Mouse (Mus musculus) forebrain, embryonic 12.5 days (tissue): Measurements from ENCODE around the gene Il4ra. TPM values are rescaled to one million over a fixed set of nuclear protein-coding genes. Genes with fewer than 3 reads are reported as not detected.

Experiments
- ATAC-seq: fragments of 200-750 bp; cut with Nextera tagmentation; 2 replicates; pipeline ENCODE4 v1.8.0; 2017; ENCODE audit warnings: moderate TSS enrichment; ENCODE audit not compliant: low FRiP score
- H3K27ac ChIP-seq: fragments of 300-500 bp; sonication (generic); 2 replicates; pipeline ENCODE4 v1.5.1; 2016; ENCODE audit warnings: mild to moderate bottlenecking
- H3K27me3 ChIP-seq: fragments of 300-500 bp; sonication (generic); 2 replicates; pipeline ENCODE4 v1.6.1; 2016; ENCODE audit warnings: mild to moderate bottlenecking
- H3K36me3 ChIP-seq: fragments of 300-500 bp; sonication (generic); replicated peaks from 2 replicates; pipeline ENCODE4 v1.6.1; 2016; ENCODE audit warnings: mild to moderate bottlenecking
- H3K4me1 ChIP-seq: fragments of 300-500 bp; sonication (generic); 2 replicates; pipeline ENCODE4 v1.6.1; 2016
- H3K4me2 ChIP-seq: fragments of 300-500 bp; sonication (generic); 2 replicates; pipeline ENCODE4 v1.6.1; 2016; ENCODE audit warnings: mild to moderate bottlenecking, moderate library complexity
- H3K4me3 ChIP-seq: fragments of 300-500 bp; sonication (generic); replicated peaks from 2 replicates; pipeline ENCODE4 v1.5.1; 2016; ENCODE audit warnings: mild to moderate bottlenecking
- H3K9ac ChIP-seq: fragments of 300-500 bp; sonication (generic); 2 replicates; pipeline ENCODE4 v1.6.1; 2016; ENCODE audit warnings: mild to moderate bottlenecking
- H3K9me3 ChIP-seq: fragments of 300-500 bp; sonication (generic); 2 replicates; pipeline ENCODE4 v1.6.1; 2016
- WGBS: fragments of 180-500 bp; shearing (Covaris S2); methylation state at CpG from one replicate; pipeline ENCODE4 v1.1.7; 2016; 5-methylcytosine and 5-hydroxymethylcytosine counted together
- polyA plus RNA-seq: library from polyadenylated mRNA; unstranded; fragments of >200 nt; fragmentation: Nextera tagmentation; extraction: Ambion mirVana; gene quantifications from 2 replicates; pipeline ENCODE4 v1.2.1, GENCODE M21; 2016

Gene Il4ra
- polyA plus RNA-seq, 1 experiment from 2014 or later: 3.5 TPM

DNA sequence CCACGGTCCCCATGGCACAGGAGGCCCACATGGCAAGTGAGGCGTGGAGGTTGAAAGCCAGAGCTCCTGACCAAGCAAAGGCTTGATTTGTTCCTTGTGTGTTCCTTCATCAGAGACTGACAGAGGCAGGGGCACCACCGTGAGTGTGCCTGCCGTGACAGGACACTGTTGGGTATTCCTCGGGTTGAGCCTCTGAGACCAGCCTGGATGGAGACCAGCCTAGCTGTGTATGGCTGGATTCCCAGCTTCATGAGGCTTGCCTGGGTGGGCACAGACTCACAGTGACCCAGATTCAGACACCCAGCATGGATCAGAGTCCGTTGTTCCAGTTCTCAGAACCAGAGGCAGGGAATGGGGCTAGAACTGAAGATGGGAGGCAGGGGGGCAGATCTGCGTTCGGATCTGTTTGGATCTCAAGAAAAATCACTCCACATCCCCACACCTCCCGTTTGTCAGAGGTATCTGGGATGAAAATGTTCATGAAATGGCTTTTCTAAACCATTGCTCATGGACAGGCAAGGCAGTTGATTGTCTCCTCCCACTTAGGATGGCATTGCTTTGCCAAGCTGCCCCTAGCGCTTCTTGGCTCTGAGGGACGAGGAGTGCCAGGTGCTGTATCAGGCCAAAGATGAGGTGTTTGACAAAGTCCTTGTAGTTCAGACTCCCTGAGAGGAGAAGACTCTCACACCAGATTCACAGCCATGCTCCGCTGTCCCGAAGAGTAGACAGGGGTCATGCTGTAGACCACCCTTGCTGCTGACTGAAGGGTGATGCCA is 1.9 kb downstream of the Il4ra start:
- WGBS: 84% methylated on average over 13 of the region's 13 CpGs
- Histone ChIP-seq H3K27ac (no peak overlapping the region), H3K9ac (no peak overlapping the region), H3K27me3 (peaks cover 47% of the 10 kb centered on the region), H3K4me1 (peaks cover 11% of the 10 kb centered on the region), H3K4me2 (no peak overlapping the region), H3K4me3 (no peak overlapping the region), H3K36me3 (no peaks in the 10 kb centered on the region), H3K9me3 (no peaks in the 10 kb centered on the region)
- ATAC-seq: no peak

- peaks cover 46% of the 10 kb centered on the region for H3K27me3 ChIP-seq
- no peak overlapping the region for H3K9ac ChIP-seq
- WGBS: 90% methylated on average over 9 of the region's 9 CpGs
- ATAC-seq: no peak
- no peaks in the 10 kb centered on the region for H3K9me3 ChIP-seq
- no peak overlapping the region for H3K4me3 ChIP-seq
- H3K27ac ChIP-seq: no peak overlapping the region
- H3K4me2 ChIP-seq: no peak overlapping the region
- no peaks in the 10 kb centered on the region for H3K36me3 ChIP-seq
- peaks cover 11% of the 10 kb centered on the region for H3K4me1 ChIP-seq
These were observed 2.7 kb downstream of the Il4ra start for GRCm38 (mm10) chr7:125554456-125555114.

- Histone ChIP-seq H3K4me2 (no peak overlapping the region), H3K4me1 (peaks cover 11% of the 10 kb centered on the region), H3K9me3 (no peaks in the 10 kb centered on the region), H3K27ac (no peak overlapping the region), H3K4me3 (no peak overlapping the region), H3K27me3 (peaks cover 38% of the 10 kb centered on the region), H3K9ac (no peak overlapping the region), H3K36me3 (no peaks in the 10 kb centered on the region)
- WGBS: 86% methylated on average over 7 of the region's 7 CpGs
- ATAC-seq: no peak
These were observed 3.5 kb downstream of the Il4ra start for GRCm38 (mm10) chr7:125555351-125555872.

DNA sequence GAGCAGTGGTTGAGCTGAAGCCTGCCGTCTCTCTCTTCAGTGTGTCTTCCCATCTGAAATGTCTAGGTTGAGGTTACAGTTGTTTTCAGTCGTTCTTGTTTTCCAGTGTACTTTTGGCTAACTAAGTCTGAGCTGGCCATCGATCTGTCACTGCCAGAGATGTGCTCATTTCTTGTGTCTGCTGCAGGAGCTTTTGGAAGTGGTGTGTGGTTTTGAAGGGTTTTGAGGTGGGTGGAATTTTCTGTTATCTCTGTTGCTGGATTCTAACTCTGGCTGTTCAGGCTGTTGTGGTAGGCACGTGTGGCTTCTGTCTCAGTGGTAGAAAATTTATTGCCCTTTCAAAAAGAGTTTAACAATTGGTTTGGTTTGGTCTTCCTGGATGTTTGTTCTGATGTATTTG is 4.2 kb downstream of the Il4ra start:
- ATAC-seq: no peak

DNA sequence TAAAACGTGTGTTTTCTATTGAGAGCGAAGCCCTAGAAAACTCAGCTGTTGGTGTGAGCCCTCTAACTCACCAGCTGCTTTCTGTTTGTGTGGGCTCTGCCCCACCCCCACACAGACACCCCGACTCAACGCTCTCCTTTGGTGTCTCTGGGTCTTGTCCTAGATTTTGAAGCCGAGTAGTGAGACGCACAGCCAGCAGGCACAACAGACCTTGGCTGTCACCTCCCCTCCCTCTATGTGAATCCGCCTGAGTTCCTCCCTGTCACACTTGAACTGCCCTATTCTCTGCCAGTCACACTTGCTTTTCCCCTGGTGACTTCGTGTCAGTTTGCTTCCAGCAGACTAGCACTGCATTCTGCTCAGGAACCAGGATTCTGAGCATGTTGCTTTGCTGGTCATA is 4.9 kb downstream of the Il4ra start:
- H3K9me3 ChIP-seq: no peaks in the 10 kb centered on the region
- no peak overlapping the region for H3K9ac ChIP-seq
- H3K4me2 ChIP-seq: no peak overlapping the region
- no peak overlapping the region for H3K4me3 ChIP-seq
- no peaks in the 10 kb centered on the region for H3K36me3 ChIP-seq
- H3K27ac ChIP-seq: no peak overlapping the region
- ATAC-seq: no peak
- peaks cover 25% of the 10 kb centered on the region for H3K27me3 ChIP-seq
- WGBS: 77% methylated on average over 8 of the region's 8 CpGs
- peaks cover 5% of the 10 kb centered on the region for H3K4me1 ChIP-seq

More for the DNA sequence above, 4.2 kb downstream of the Il4ra start:
- no peaks in the 10 kb centered on the region for H3K36me3 ChIP-seq
- no peak overlapping the region for H3K27ac ChIP-seq
- no peak overlapping the region for H3K9ac ChIP-seq
- 87% methylated on average over 4 of the region's 4 CpGs for WGBS
- H3K4me1 ChIP-seq: peaks cover 11% of the 10 kb centered on the region
- no peaks in the 10 kb centered on the region for H3K9me3 ChIP-seq
- H3K27me3 ChIP-seq: peaks cover 31% of the 10 kb centered on the region
- H3K4me3 ChIP-seq: no peak overlapping the region
- H3K4me2 ChIP-seq: no peak overlapping the region

DNA sequence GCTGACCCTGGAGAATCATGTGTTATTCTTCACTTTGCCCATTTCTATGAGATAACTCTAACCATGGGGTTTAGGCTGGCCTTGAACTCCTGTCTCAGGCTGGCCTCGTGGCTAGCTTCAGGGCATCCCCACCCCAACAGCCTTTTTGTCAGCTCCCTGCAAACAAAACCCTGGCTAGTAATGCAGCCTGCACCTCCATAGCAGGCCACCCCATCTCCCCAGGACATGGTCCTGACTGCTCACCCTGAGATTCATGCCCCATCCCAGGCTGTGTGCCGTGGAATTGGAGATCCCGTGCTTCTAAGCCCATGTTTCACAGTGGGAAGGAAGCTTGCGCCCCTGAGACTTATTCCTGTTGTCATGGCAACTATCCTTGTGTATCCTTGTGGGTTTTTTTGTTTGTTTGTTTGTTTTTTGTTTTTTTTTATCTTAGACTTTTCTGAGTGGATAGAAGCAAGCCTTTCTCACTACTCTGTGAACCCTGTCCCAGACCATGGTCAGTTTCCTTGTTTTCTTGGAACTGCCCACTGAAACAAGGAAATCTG is 6.6 kb downstream of the Il4ra start:
- WGBS: 66% methylated on average over 4 of the region's 4 CpGs
- no peaks in the 10 kb centered on the region for H3K4me1 ChIP-seq
- no peak overlapping the region for H3K4me3 ChIP-seq
- no peak for ATAC-seq
- H3K27me3 ChIP-seq: peaks cover 12% of the 10 kb centered on the region
- H3K9me3 ChIP-seq: no peaks in the 10 kb centered on the region
- no peak overlapping the region for H3K4me2 ChIP-seq
- no peak overlapping the region for H3K9ac ChIP-seq
- H3K36me3 ChIP-seq: no peaks in the 10 kb centered on the region
- H3K27ac ChIP-seq: no peak overlapping the region

GRCm38 (mm10) chr7:125558997-125559396 is 7.1 kb downstream of the Il4ra start:
- 70% methylated on average over 5 of the region's 5 CpGs for WGBS
- H3K27me3 ChIP-seq: peaks cover 8% of the 10 kb centered on the region; the same call in 1 of the 2 replicates
- H3K4me3 ChIP-seq: no peak overlapping the region

GRCm38 (mm10) chr7:125559537-125559936 is 7.6 kb downstream of the Il4ra start:
- no peak for ATAC-seq
- Histone ChIP-seq H3K27ac (no peak overlapping the region), H3K4me3 (no peak overlapping the region), H3K4me2 (no peak overlapping the region), H3K27me3 (peaks cover 5% of the 10 kb centered on the region; the same call in 1 of the 2 replicates), H3K9ac (no peak overlapping the region), H3K9me3 (no peaks in the 10 kb centered on the region), H3K36me3 (no peaks in the 10 kb centered on the region), H3K4me1 (no peaks in the 10 kb centered on the region)
- 90% methylated on average over 10 of the region's 10 CpGs for WGBS

More at GRCm38 (mm10) chr7:125558997-125559396, 7.1 kb downstream of the Il4ra start:
- H3K9me3 ChIP-seq: no peaks in the 10 kb centered on the region
- no peaks in the 10 kb centered on the region for H3K36me3 ChIP-seq
- no peaks in the 10 kb centered on the region for H3K4me1 ChIP-seq
- H3K27ac ChIP-seq: no peak overlapping the region
- H3K4me2 ChIP-seq: no peak overlapping the region
- no peak overlapping the region for H3K9ac ChIP-seq
- no peak for ATAC-seq

DNA sequence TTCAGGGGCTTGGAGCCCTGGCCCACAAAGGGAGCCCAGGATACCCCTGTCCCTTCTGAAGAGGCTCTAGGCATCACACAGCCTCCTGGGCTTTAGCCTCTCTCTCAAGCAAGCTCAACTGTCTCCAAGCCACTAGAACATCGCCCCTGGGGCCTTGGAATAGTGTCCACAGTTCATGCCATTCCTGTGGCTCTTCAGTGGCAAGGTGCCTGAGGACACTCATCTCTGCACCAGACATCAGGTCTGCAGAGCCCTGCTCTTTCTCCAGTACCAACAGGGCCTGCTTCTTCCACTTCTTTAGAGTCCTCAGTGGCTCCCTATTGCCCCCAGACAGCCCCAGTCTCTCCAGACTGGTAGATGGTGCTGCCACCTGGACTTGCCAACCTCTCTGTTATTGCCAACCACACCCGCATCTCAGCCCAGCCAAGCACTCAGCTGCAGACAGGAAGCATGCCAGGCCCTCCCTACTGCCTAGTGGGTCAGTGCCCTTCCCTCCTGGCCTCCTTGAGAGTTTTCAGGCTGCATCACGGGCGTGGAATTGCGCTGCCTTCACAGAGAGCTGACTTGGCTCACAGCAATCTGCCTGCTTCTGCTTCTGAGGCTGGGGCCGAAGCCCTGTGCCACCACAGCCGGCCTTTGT is 8.3 kb downstream of the Il4ra start:
- H3K9ac ChIP-seq: no peak overlapping the region
- H3K4me3 ChIP-seq: no peak overlapping the region
- H3K27me3 ChIP-seq: peaks cover 5% of the 10 kb centered on the region; the same call in 1 of the 2 replicates
- H3K27ac ChIP-seq: no peak overlapping the region
- H3K9me3 ChIP-seq: no peaks in the 10 kb centered on the region
- ATAC-seq: no peak
- 76% methylated on average over 7 of the region's 7 CpGs for WGBS
- no peaks in the 10 kb centered on the region for H3K4me1 ChIP-seq
- H3K4me2 ChIP-seq: no peak overlapping the region
- H3K36me3 ChIP-seq: no peaks in the 10 kb centered on the region

GRCm38 (mm10) chr7:125561085-125561690 is 9.3 kb downstream of the Il4ra start:
- Histone ChIP-seq H3K4me2 (no peak overlapping the region), H3K4me3 (no peak overlapping the region), H3K36me3 (no peaks in the 10 kb centered on the region), H3K9me3 (no peaks in the 10 kb centered on the region), H3K9ac (no peak overlapping the region), H3K27me3 (peaks cover 5% of the 10 kb centered on the region; the same call in 1 of the 2 replicates), H3K4me1 (no peaks in the 10 kb centered on the region), H3K27ac (no peak overlapping the region)
- no peak for ATAC-seq
- WGBS: 72% methylated on average over 9 of the region's 9 CpGs

DNA sequence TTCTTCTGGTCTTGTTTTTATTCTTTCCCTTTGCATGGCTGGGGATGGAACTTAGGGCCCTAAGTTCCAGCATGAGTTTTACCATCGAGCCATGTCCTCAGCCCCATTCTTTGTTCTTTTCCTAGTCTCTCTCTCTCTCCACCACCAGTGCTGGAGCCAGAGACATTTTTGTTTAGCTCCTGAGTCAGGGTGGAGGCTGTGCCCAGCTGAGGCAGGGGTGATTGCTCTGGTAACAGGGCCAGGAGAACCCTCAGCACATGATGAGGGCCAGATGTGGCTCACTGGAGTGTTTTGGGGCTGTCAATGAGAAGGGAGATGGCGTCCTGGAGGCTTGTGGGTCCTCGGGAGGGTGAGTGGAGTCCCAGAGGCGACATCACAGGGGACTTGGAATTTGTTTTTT is 10.5 kb downstream of the Il4ra start:
- H3K9me3 ChIP-seq: no peaks in the 10 kb centered on the region
- H3K27ac ChIP-seq: no peak overlapping the region
- H3K27me3 ChIP-seq: peaks cover 5% of the 10 kb centered on the region; the same call in 1 of the 2 replicates
- no peak overlapping the region for H3K4me2 ChIP-seq
- H3K4me3 ChIP-seq: no peak overlapping the region
- H3K9ac ChIP-seq: no peak overlapping the region
- 78% methylated on average over 4 of the region's 4 CpGs for WGBS
- H3K4me1 ChIP-seq: no peaks in the 10 kb centered on the region
- no peak for ATAC-seq
- no peaks in the 10 kb centered on the region for H3K36me3 ChIP-seq

- no peaks in the 10 kb centered on the region for H3K9me3 ChIP-seq
- no peak overlapping the region for H3K27ac ChIP-seq
- no peaks in the 10 kb centered on the region for H3K27me3 ChIP-seq
- 81% methylated on average over 3 of the region's 3 CpGs for WGBS
- H3K9ac ChIP-seq: no peak overlapping the region
- no peaks in the 10 kb centered on the region for H3K4me1 ChIP-seq
- H3K4me3 ChIP-seq: no peak overlapping the region
- no peak for ATAC-seq
- no peak overlapping the region for H3K4me2 ChIP-seq
- no peaks in the 10 kb centered on the region for H3K36me3 ChIP-seq
These were observed 11.2 kb downstream of the Il4ra start for GRCm38 (mm10) chr7:125563093-125563492.
